Mouse (Mus musculus): ENCODE measurements at regions not wholly inside any gene's neighbourhood (a gene's known extent, or its start where the extent isn't known, plus 50 kb on each side); places are given as distances from the start of the nearest gene placed in this dataset.

DNA sequence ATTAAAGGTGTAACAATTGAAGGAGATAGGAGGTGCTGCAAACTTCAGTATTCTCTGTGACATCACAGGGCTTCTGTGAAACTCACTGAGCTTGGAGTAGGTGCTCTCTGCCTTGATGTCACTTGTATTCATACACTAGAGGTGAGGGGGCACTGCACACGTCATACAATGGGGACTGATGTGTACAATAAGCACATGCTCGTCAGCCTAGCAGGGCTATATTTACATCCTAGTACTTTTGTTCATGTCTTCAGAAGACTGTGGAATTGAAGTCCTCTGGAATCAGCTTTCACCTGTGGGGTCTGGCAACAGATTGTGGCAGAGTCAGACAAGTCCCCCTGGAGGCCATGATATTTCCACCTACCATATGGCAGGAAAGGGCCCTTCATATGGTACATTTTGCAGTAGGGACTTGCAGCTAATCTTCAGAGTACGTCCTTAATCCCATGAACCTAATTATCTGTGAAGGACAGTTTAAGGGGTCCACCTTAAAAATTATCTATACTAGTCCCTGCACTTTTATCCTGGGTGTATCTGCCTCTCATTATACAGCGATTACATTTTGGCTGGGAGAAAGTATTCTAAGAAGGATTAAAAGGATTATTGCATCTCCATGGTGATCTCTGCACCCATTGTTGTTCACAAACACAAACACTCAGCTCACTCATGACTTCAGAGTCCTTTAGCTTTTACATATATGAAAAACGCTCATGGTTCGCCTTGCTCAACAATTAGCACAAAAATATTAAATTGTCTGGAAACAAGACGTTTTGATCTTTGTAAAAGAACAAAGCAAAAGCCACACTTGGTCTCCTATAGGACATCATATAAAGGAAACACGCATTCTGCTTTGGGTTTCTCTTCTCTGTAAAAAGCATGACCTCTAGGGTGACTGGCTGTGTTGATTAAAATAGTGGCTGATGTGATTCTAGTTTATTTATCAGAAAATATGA lies 324.1 kb upstream of the Itga1 start:
- DNase-seq, result no peak

DNA sequence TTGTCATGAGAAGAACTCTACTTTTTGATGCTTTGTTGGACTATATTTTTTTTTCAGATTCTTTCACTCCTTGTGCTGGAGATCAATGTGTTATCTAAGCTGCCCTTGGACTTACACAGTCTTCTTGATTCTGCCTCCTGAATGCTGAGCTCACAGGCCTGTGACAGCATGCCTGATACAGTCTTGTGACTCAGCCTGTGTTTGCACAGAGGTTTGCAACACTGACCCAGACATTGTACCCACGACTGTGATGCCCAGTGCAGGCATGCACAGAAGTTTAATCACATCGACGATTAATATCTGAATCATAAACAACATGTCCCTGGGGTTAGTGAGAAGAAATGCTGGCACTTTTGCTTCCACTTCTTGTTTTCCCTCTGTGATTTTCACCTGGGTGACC lies 322.0 kb upstream of the Itga1 start:
- DNase-seq, result no peak

DNA sequence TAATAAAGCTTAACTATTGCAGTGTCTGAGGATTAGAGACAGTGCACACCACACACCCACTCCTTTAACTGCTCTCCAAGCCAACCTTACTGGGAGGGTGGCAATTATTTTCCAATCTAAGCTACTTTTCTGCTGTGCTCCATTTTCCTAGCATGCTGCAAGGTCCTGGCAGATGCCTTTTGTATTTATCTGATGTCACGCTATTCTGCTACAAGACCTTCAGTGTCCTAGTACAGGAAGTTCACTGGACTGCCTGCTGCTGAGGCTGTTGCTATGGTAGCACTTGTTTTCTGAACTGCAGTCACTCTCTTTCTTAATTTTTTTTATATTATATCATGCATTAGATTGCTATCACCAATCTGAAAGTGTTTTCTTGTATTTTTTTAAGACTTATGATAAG lies 319.7 kb upstream of the Itga1 start:
- DNase-seq, result no peak

DNA sequence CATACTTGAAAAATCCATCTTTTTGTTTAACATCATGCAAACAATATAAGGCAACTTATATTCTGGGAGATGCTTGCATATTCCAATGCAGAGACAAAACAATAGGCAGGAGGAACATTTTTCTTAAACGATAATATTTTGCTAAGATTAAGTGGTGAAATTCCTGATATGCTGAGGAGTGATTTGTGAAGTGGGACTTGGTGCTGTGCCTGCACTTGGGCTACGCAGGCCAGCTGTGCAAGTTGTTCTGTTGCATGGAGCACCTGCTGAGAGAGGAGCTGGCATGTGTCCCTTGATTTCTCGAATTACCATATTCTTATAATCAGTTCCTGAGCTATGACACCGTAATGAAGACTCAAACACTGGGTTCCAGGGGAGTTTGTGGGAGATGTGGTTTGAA lies 316.1 kb upstream of the Itga1 start:
- no peak for DNase-seq

DNA sequence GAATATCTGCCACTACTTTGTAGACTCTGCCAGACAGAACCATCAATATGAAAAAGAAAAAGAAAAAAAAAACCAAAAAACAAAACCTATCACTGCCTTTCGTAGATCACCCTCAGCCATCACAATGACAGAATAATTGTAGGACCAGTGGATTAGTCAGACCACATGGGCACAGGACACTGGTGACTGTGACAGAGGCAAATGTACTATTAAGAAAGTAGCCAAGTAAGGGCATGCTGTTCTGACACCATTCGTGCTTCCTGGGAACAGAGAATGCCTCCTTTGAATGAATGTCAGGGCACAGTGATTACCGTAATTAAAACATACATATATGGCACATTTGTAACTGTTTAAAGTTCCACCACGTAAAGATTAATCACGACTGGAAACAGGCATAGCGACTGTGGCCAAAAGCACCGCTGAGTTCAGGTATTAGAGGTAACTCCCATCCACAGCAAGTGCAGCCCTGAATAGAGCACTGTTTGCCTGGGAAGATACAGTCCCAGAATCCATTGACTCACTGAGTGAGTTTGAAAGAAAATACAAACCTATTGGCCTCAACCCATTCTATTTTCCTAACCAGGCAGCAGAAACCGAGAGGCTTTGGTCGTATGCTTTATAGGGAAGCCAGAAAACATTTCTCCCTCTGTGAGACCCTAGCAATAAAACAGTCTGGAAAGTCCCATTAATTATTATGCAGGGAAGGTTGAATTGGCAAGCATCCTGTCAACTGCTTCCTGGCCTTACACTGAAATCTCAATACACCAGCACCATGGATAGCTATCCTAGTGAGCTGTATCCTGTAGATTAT lies 312.2 kb upstream of the Itga1 start:
- no peak for DNase-seq

DNA sequence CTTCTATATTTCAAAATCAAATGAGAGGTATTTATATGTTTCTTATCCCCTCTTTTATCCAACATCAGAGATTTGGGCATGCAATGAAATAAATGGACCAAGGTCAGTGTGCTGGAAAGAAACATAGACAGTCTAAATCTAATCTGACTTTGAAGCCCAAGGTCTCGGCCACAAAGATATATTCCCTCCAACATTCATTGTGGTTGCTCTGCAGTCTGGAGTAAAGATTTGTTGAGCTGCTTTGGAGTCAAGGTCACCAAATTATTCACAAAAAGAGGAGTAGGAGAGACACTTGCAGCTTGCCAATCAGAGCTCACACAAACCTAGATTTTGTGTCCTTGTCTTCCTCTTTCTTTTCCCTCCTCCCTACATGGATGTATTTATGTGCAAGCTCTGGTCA lies 304.2 kb upstream of the Itga1 start:
- DNase-seq, result no peak

DNA sequence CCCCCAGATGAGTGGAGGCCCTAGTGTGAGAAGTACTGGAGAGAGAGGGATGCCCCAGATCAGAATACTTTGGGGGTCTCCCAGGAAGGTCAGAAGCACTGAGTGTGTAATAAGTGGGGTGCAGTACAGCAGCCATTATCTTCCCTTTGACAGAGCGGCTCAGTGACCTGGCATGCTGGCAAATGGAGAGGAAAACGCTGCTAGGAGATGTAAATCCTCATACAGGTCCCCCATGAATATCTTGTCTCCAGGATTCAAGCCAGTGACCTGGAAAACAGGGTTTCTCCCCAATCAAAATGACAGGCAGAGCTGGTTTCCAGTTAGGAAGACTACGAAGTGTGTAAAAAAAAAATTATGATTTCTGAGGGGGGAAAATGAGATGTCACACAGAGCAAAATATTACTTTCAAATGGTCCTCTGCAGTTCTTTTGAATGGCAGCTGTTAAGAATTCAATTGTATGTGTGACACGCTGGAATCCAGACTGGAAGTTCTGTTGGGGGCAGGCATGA lies 299.0 kb upstream of the Itga1 start:
- DNase-seq, result no peak

DNA sequence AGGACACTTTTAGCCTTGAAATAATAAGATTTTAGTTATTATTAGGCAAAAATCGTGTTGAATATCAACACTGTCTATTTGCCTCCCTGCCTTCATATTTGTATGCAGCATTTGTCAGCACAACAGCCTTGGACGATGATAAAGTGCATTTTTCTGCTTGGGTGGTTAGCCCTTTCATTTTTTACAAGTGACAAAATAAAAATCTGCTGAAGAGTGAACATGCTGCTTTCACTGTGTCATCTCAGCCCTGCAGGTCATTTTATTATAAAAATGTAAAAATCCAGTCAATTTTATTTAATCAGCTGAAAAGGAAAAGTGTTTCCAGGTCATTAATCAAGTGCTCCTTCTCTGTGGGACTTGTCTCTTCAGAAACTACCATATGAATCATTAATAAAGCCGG lies 277.9 kb upstream of the Itga1 start:
- no peak for DNase-seq

DNA sequence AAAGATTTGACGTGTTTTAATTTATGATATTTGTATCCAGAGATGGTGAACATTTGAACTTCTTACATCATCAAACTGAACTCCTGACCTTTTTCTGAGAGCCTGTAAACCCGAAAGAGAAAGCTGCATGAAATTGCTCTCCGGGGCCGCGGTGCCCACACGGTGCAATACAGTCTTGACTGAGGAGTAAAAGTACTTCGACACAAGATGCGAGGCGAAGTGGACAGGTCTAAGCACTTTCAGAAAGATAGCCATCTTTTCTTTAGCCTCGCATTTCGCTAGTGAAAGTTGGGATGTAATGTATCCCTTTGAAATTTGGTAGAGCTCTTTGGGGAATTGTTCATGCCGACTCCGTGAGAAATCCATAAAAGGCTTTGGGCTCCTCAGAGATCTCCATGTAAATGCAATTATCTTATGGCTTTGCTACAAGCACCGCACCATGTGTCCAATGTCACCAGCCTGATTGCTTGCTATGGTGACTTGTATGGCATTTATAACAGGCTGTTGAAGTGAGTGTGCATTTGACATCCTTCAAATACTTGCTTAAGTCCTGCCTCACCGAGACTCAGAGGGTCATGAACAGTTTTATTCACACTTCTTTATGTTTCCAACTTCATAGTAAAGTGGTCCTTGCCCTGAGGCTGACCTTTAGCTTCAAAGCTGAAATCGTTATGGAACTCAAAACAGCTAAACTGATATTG lies 274.6 kb upstream of the Itga1 start:
- DNase-seq, result no peak

DNA sequence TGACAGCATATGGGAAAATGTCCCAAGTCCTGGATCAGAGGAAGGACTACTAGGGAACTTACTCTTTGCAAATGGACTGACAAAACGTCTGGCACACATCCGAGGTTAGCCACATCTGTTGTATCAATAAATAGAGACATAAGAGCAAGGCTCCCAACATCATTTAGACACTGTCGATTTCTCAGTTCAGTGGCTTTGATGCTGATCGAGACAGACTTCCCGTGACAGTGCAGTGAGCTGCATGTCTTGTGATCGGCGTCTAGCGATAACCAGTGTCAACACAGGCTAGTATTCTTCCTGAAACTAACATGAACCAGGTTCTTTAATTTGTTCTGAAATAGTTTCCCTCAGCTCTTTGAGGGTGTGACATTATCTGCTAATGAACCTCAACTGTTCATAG lies 259.7 kb upstream of the Itga1 start:
- no peak for DNase-seq

DNA sequence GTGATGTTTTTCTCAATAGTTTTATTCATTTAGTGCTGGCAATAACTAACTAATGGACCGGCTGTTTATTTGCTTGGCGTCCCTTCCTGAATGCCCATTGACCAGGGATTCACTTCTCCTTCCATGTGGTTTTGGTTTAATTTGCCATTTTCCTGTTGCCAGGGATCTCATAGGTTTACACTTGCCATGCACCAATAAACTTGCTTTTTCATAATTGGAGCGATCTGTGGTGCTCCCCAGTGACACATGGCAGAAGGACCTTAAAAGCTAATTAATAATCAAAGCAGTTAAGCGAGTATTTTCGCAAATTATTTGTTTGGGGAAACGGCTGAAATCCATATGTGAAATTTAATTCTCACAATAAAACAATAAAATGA lies 245.2 kb upstream of the Itga1 start:
- DNase-seq, result no peak

DNA sequence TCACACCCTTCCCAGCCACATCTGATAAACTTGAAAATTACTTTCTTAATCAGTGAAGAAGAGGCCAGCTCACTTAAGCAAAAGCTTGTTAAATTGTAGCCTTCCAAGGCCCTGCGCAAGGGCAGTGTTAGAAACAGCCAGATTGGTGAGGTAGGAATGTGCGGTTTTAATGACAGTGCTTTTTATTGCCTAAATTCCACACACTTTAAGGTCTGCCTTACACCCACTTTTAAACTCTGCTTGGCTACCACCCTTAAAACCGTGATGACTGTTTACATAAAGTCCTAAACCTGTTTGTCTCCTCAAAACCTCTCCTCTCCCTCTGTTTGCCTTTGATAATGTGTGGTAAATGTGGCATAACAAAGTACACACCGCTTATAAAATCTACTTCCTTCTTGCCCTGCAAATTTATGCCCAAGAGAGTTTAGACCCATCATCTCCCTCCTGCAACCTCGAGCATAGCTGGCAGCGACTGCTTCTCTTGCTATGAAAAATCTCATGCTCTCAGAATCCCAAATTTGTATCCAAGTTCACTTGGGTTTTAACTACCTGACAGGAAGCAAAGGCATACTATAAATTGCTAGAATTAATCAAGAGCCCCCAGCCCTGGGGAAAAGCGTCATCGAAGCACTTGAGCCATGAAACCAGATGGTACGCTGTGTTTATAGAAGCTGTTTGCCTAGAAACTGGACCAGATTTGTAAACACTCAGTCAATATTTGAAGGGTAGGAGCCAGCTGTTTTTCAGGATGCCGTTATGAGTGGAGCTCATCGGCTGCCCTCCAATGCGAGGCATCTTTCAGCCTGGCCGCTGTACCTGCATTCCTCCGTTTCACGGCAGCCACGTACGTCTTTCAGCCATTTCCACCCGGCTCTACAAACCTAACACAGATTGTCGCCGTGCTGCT lies 244.6 kb upstream of the Itga1 start:
- no peak for DNase-seq

DNA sequence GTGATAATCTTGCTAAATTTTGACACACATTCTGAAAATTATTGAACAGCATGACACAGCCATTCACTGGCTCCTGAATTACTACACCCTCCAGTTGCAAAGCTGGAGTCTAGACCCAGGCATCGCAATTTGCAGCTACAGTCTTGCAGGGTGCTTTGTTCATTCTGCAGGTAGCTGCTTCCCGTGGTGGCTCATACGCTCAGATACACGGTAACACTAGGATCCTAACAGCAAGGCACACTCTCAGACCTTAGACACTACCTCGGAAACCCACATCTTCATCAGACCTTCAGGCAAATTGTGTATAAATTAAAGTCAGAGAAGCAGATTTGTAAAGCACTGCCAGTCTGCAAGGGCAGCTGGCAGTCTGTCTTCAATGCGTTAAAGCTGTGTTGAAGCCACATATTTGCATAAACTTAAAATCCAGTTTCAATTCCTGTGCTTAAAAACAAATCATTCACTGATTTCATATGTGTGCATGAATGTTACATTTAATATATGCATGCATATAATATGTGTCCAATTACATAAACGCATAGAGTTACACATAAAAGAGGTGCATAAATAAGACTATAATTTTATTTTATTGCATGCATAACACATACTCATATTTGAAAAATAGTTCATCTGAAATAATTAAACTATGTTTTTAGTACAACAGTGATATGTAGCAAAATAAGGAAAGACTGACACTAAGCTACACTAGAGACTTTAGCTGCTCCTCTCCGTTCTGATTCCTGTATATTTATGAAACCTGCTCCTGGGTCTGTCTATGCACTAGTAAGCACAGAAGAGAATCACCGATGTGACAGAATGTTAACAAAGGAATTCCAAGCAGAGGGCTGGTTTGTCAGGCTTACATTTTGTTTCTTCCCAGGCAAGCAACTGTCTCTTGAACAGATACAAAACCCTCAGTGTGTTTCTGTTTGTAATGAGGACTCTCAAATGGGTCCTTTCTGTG lies 227.5 kb upstream of the Itga1 start:
- DNase-seq, result no peak

DNA sequence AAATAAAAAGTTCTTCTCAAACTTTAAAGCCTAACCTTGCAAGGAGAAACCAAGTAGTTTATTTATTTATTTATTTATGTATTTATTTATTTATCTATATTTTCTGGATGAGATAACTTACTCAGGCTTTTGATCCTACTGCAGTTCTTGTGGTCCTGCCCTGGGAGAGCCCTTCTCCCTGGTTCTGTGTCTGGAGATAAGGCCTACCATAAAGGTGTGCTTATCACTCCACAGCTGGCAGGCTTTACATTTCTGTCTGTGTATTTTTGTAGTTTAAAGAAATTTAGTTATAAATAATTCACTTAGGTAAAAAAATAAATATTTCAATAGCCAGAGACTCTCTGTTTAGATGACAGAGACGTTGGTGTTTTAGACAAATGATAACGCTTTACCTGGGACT lies 224.5 kb upstream of the Itga1 start:
- DNase-seq, result no peak

DNA sequence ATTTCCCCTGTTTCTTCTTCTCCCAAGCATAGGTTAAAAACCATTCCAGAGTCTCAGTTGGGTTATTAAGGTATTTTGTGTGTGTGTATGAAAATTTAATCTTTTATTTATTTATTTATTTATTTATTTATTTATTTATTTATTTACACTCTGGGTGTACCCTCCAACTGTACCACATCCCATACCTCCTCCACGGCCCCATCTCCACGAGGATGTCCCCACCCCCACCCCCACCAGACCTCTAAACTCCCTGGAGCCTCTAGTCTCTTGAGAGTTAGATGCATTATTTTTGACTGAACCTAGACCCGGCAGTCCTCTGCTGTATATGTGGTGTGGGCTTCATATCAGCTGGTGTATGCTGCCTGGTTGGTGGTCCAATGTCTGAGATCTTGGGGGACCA lies 214.9 kb upstream of the Itga1 start:
- DNase-seq, result no peak

DNA sequence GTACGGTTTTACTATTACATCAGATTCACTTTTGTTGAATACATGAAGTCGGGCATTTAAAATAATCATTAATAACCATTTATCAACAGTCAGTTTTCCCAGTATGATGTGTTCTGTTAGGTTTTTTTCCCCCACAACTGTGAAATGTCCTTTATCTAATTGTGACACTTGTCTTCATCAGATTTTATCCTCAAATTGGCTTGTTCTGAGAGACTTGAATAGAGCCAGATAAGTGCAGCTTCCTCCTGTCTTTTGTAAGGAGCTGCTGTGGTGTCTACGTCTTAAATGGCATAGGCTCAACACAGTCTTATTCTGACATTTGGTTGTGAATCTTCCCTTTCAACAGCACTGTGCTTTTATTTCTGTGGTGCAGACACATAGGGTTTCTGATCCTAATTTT lies 206.8 kb upstream of the Itga1 start:
- no peak for DNase-seq

DNA sequence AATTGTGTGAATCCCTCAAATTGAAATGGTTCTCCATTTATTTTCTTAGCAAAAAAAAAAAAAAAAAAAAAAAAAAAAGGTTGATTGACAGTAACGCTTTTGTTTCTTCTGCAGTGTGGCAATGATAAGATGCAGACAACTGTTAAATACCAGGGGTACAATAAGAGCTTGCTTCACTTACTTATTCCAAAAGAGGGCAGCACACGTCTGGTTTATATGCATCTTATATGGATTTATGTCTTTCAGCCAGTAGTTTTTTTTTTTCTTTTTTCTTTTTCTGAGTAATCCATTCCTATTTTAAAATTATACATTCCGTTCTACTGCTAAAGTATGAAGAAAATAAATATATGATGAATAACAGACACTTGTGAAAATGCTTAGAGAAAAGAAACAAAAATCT lies 185.6 kb upstream of the Itga1 start:
- DNase-seq, result peak; percentile 5

DNA sequence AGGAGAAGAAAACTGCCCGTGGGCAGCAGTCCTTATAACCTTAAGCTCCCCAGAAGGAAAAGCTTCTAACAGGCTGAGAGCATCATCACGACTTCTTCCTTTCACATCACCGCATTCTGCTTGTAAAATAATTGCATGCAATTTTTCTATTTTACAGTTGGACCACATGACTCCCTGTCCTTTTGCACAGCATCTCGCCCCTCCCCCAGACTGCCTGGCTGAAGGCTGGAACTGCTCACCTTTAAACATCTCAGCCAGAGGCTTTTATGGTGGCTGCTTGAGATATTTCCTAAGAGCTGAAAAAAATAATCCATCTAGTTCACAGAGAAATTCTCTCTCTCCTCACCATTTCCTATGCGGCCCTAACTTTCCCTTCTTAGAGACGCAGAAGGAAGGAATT lies 164.4 kb upstream of the Itga1 start:
- DNase-seq, result no peak

DNA sequence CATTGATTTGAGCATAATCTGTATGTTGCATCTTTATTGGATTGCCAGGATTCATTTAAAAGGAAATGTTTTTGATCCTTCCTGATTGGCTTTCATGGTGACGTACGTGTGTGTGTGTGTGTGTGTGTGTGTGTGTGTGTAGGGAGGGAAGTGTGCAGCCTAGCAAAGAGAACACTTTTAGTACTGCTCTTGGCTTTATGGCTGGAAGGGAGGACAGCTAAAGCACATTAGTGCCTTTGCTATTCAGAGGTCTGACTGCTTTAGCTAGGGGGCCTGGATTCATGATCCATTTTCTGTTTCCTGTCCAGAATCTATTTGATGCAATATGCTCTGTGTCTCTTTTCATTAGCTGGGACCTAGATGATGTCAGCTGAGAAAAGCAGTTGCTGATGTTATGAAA lies 155.6 kb upstream of the Itga1 start:
- DNase-seq, result no peak

DNA sequence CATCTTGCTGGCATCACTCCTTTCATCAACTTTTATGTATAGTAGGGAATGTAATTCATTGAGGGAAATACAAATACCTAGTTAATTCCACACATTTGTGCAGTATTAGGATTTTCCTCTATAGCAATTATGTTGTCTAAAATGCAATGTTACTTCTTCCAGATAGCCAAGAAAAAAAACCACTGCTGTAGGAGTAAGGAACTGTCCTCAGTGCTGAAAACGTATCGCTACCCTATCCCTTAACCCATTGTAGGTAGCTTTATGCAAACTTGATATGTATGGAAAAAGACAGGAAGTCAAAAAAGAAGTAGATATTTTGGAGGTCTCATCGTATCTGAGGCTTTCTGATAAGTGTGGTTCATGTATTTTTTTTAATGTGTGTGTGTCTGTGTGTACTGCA lies 150.8 kb upstream of the Itga1 start:
- DNase-seq, result no peak

DNA sequence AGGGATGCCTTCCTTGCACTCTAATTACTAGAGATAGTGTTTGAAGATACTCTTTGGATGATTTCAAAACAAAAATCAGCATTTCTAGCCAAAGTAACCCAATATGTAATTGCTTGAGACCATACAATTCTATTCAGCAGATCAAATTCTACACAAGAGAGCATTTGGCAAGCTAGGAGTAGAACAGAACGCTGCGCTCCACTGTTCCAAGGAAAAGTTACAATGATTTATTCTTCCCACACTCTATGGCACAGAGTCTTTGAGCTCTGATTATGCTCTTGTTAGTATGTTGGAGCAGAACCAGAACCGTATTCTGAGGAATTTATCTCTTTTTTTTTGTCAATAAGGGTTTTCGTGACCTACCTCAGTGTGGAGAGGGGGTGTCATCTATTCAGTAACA lies 130.2 kb upstream of the Itga1 start:
- no peak for DNase-seq
